Mouse (Mus musculus) layer of hippocampus, adult 2 months (tissue): ENCODE data around the gene Zfp655. TPM values are rescaled to one million over a fixed set of nuclear protein-coding genes. Genes with fewer than 3 reads are reported as not detected.
"Not testable (repeated sequence)": the region's sequence is repeated elsewhere in the genome, so short reads cannot be mapped to it uniquely, and the experiment has no call there.

Source experiments
- DNase-seq, 2 experiments: peaks; one replicate each; pipeline ENCODE4 v3.0.0; 2022; ENCODE audit warnings: low spot score in 2 of 2
- H3K27ac ChIP-seq: fragments of 200-600 bp; 2 replicates; pipeline ENCODE4 v1.8.1; 2022
- H3K4me3 ChIP-seq: fragments of 200-600 bp; 2 replicates; pipeline ENCODE4 v1.8.1; 2022; ENCODE audit warnings: mild to moderate bottlenecking
- CTCF ChIP-seq: fragments of 200-600 bp; conservative IDR thresholded peaks from 2 replicates; pipeline ENCODE4 v1.8.1; 2022; ENCODE audit warnings: antibody characterized with exemption, mild to moderate bottlenecking, moderate library complexity
- total RNA-seq, 2 experiments: library from RNA; stranded (reverse); gene quantifications; 2 replicates each; pipeline ENCODE4 v1.2.3; 2021

Gene Zfp655
- total RNA-seq, 2 experiments from 2014 or later, result 27.5 to 28.4 TPM

GRCm38 (mm10) chr5:145231893-145232411, 437 bp downstream of the Zfp655 start:
- DNase-seq, result peak in 1 of 2 experiments; percentile 16

GRCm38 (mm10) chr5:145234636-145235035, 3.1 kb downstream of the Zfp655 start:
- peak in 1 of 2 experiments; percentile 23 for DNase-seq
- peak; percentile 72 for TF ChIP-seq CTCF
- Histone ChIP-seq H3K27ac (no peak overlapping the region), H3K4me3 (no peak overlapping the region)

More at GRCm38 (mm10) chr5:145231893-145232411, 437 bp downstream of the Zfp655 start:
- TF ChIP-seq CTCF, result no peak
- Histone ChIP-seq H3K27ac (peak overlapping the region; percentile 97), H3K4me3 (peak overlapping the region; percentile 74)

- Histone ChIP-seq H3K4me3 (no peak overlapping the region), H3K27ac (no peak overlapping the region)
- DNase-seq, result no peak
- TF ChIP-seq CTCF, result no peak
Measured at GRCm38 (mm10) chr5:145249520-145249919, 18.0 kb downstream of the Zfp655 start.

GRCm38 (mm10) chr5:145273568-145273967, 42.1 kb downstream of the Zfp655 start:
- not testable (repeated sequence) for DNase-seq, H3K27ac ChIP-seq, H3K4me3 ChIP-seq

- no peak for TF ChIP-seq CTCF
- no peak for DNase-seq
- no peak overlapping the region for H3K27ac ChIP-seq
- H3K4me3 ChIP-seq, result peak overlapping the region; percentile 76
Measured at GRCm38 (mm10) chr5:145279948-145280347, 48.4 kb downstream of the Zfp655 start.

- Histone ChIP-seq H3K27ac (peak within 1 kb of the TSS; percentile 98), H3K4me3 (peak within 1 kb of the TSS; percentile 76)
- peak; percentile 92 to 94 for DNase-seq
- no peak for TF ChIP-seq CTCF
Measured at GRCm38 (mm10) chr5:145280371-145281143, 49.0 kb downstream of the Zfp655 start, which contains the start of gene Zscan25. Zscan25 (plus strand) TSS chr5:145280500.

GRCm38 (mm10) chr5:145288382-145288781, 56.9 kb downstream of the Zfp655 start:
- no peak overlapping the region for H3K27ac ChIP-seq

GRCm38 (mm10) chr5:145290697-145291096, 59.2 kb downstream of the Zfp655 start:
- no peak for DNase-seq
- no peak for TF ChIP-seq CTCF
- H3K4me3 ChIP-seq, result no peak overlapping the region
- no peak overlapping the region for H3K27ac ChIP-seq

More at GRCm38 (mm10) chr5:145288382-145288781, 56.9 kb downstream of the Zfp655 start:
- TF ChIP-seq CTCF, result no peak
- H3K4me3 ChIP-seq, result no peak overlapping the region
- DNase-seq, result no peak

- TF ChIP-seq CTCF, result no peak
- H3K27ac ChIP-seq, result no peak overlapping the region
- no peak overlapping the region for H3K4me3 ChIP-seq
- DNase-seq, result no peak
Measured at GRCm38 (mm10) chr5:145292398-145292797, 60.9 kb downstream of the Zfp655 start.

Other genes starting within 250 kb of the Zfp655 start
- not detected for gene Gm4871, start 199.0 kb upstream of the Zfp655 start, total RNA-seq
- gene 1700018F24Rik, start 188.7 kb upstream of the Zfp655 start, total RNA-seq, result not detected
- 100 to 1,000 TPM; 252 to 255 TPM for gene Arpc1a, start 147.9 kb upstream of the Zfp655 start, total RNA-seq
- gene Kpna7, start 147.7 kb upstream of the Zfp655 start, total RNA-seq, result not detected
- 10 to 100 TPM; 17.7 to 19.4 TPM for gene Arpc1b, start 117.5 kb upstream of the Zfp655 start, total RNA-seq
- gene Pdap1, start 91.5 kb upstream of the Zfp655 start, total RNA-seq, result 10 to 100 TPM; 95.2 to 97.8 TPM
- 10 to 100 TPM; 67.4 to 73.4 TPM for gene Bud31, start 91.4 kb upstream of the Zfp655 start, total RNA-seq
- 10 to 100 TPM; 21.8 to 24.9 TPM for gene Ptcd1, start 64.6 kb upstream of the Zfp655 start, total RNA-seq
- 10 to 100 TPM; 24.8 to 24.9 TPM for gene Cpsf4, start 64.5 kb upstream of the Zfp655 start, total RNA-seq
- 100 to 1,000 TPM; 238 to 257 TPM for gene Atp5j2, start 39.7 kb upstream of the Zfp655 start, total RNA-seq
- gene Zkscan14, start 29.8 kb upstream of the Zfp655 start, total RNA-seq, result 10 to 100 TPM; 11.6 to 12.9 TPM
- gene Zkscan5, start 27.2 kb upstream of the Zfp655 start, total RNA-seq, result 10 to 100 TPM; 11.3 to 12.2 TPM
- 10 to 100 TPM; 20.3 to 22.8 TPM for gene Zscan25, start 48.8 kb downstream of the Zfp655 start, total RNA-seq
- not detected for gene Cyp3a57, start 113.6 kb downstream of the Zfp655 start, total RNA-seq
- gene Cyp3a16, start 238.0 kb downstream of the Zfp655 start, total RNA-seq, result not detected